Comparison of ENCODE assay signal across 16 mouse cellular contexts in genomic region chr13:30553051-30553587, GRCm38 (mm10). TPM values are rescaled to one million over a fixed set of nuclear protein-coding genes. Genes with fewer than 3 reads are reported as not detected.
DNase-seq lines count a peak whose midpoint lies in the region; ATAC-seq and TF ChIP-seq lines count a peak whose summit lies in the region.
"Had no signal": no experiment of that assay in that cellular context is flagged by ENCODE, and none has a peak within 500 bp of the region (broad histone marks: within the 10 kb centered on the region; RNA-seq: fewer than 3 reads in every experiment).

No protein-coding gene starts in this region.

- no peaks in the 10 kb centered on the region for H3K9me3 ChIP-seq in heart, postnatal 0 days (replicated peaks; ENCODE audit: control insufficient read depth, low read length)
- no peaks in the 10 kb centered on the region for H3K9me3 ChIP-seq in lung, postnatal 0 days (ENCODE audit: low read length)
- H3K9me3 ChIP-seq in midbrain, embryonic 13.5 days = no peaks in the 10 kb centered on the region
- H3K9me3 ChIP-seq: embryonic facial prominence, embryonic 15.5 days; lung, embryonic 15.5 days; midbrain, embryonic 15.5 days had no signal

- H3K4me2 ChIP-seq in heart, postnatal 0 days (ENCODE audit: low read depth, low read length) = no peak overlapping the region
- no peak overlapping the region for H3K4me2 ChIP-seq in lung, postnatal 0 days (replicated peaks; ENCODE audit: low read depth, low read length)
- no peak overlapping the region for H3K4me2 ChIP-seq in midbrain, embryonic 13.5 days (replicated peaks)
- H3K4me2 ChIP-seq: embryonic facial prominence, embryonic 15.5 days; hindbrain, embryonic 14.5 days; lung, embryonic 15.5 days; midbrain, embryonic 15.5 days had no signal

- no peak for ATAC-seq in heart, postnatal 0 days (ENCODE audit: insufficient read depth, low read depth)
- ATAC-seq in lung, postnatal 0 days = no peak
- ATAC-seq in midbrain, embryonic 13.5 days = no peak
- ATAC-seq: midbrain, embryonic 15.5 days had no signal

- no peak for TF ChIP-seq EP300 in heart, postnatal 0 days (IDR thresholded peaks at IDR 0.05; ENCODE audit: low read depth)
- TF ChIP-seq EP300 in lung, postnatal 0 days (IDR thresholded peaks at IDR 0.05) = no peak

- WGBS in heart, postnatal 0 days = 24% methylated on average over 5 of the region's 5 CpGs
- WGBS in lung, postnatal 0 days = 18% methylated on average over 5 of the region's 5 CpGs
- 47% methylated on average over 5 of the region's 5 CpGs for WGBS in midbrain, embryonic 13.5 days

- no peaks in the 10 kb centered on the region for H3K36me3 ChIP-seq in heart, postnatal 0 days (replicated peaks; ENCODE audit: control insufficient read depth, insufficient read depth, low read length)
- H3K36me3 ChIP-seq in lung, postnatal 0 days (ENCODE audit: insufficient read depth, low read length) = no peaks in the 10 kb centered on the region
- H3K36me3 ChIP-seq in midbrain, embryonic 13.5 days = no peaks in the 10 kb centered on the region
- H3K36me3 ChIP-seq: embryonic facial prominence, embryonic 15.5 days; lung, embryonic 15.5 days; midbrain, embryonic 15.5 days had no signal

- TF ChIP-seq CTCF in heart, postnatal 0 days (IDR thresholded peaks at IDR 0.05; ENCODE audit: low read depth) = peak; percentile 30; the same call in 1 of the 2 replicates
- peak; percentile 48; the same call in 1 of the 2 replicates for TF ChIP-seq CTCF in lung, postnatal 0 days (IDR thresholded peaks at IDR 0.05)

- H3K4me3 ChIP-seq in heart, postnatal 0 days (ENCODE audit: low read depth, low read length) = no peak overlapping the region
- no peak overlapping the region for H3K4me3 ChIP-seq in lung, postnatal 0 days (ENCODE audit: low read depth, low read length)
- no peak overlapping the region for H3K4me3 ChIP-seq in midbrain, embryonic 13.5 days (replicated peaks)
- H3K4me3 ChIP-seq: embryonic facial prominence, embryonic 15.5 days; lung, embryonic 15.5 days; midbrain, embryonic 15.5 days had no signal

- no peak overlapping the region for H3K9ac ChIP-seq in heart, postnatal 0 days (replicated peaks; ENCODE audit: low read depth, low read length)
- no peak overlapping the region for H3K9ac ChIP-seq in lung, postnatal 0 days (replicated peaks; ENCODE audit: low read depth)
- H3K9ac ChIP-seq in midbrain, embryonic 13.5 days (replicated peaks) = no peak overlapping the region
- H3K9ac ChIP-seq: embryonic facial prominence, embryonic 15.5 days; hindbrain, embryonic 14.5 days; lung, embryonic 15.5 days; midbrain, embryonic 15.5 days had no signal

- H3K27ac ChIP-seq in heart, postnatal 0 days (ENCODE audit: low read depth) = no peak overlapping the region
- no peak overlapping the region for H3K27ac ChIP-seq in lung, postnatal 0 days (ENCODE audit: low read length)
- H3K27ac ChIP-seq in midbrain, embryonic 13.5 days = no peak overlapping the region
- H3K27ac ChIP-seq: embryonic facial prominence, embryonic 15.5 days; hindbrain, embryonic 14.5 days; lung, embryonic 15.5 days; midbrain, embryonic 15.5 days had no signal

- no peaks in the 10 kb centered on the region for H3K4me1 ChIP-seq in heart, postnatal 0 days (ENCODE audit: control insufficient read depth, insufficient read depth)
- no peaks in the 10 kb centered on the region for H3K4me1 ChIP-seq in lung, postnatal 0 days (ENCODE audit: insufficient read depth, low read depth, low read length)
- no peaks in the 10 kb centered on the region for H3K4me1 ChIP-seq in midbrain, embryonic 13.5 days (replicated peaks)
- H3K4me1 ChIP-seq: embryonic facial prominence, embryonic 15.5 days; midbrain, embryonic 15.5 days had no signal

- H3K27me3 ChIP-seq in heart, postnatal 0 days (ENCODE audit: control insufficient read depth, insufficient read depth, low read length) = no peaks in the 10 kb centered on the region
- H3K27me3 ChIP-seq in lung, postnatal 0 days (replicated peaks; ENCODE audit: insufficient read depth, low read length) = no peaks in the 10 kb centered on the region
- H3K27me3 ChIP-seq in midbrain, embryonic 13.5 days = no peaks in the 10 kb centered on the region
- H3K27me3 ChIP-seq: embryonic facial prominence, embryonic 15.5 days; lung, embryonic 15.5 days; midbrain, embryonic 15.5 days had no signal

- intact Hi-C loops in heart, postnatal 36 days (cut with DNase I) = no loop called here

- DNase-seq in heart, postnatal 0 days (ENCODE audit: low spot score) = no peak
- DNase-seq in heart, postnatal 36 days = no peak
- DNase-seq in lung, postnatal 0 days (ENCODE audit: low spot score) = peak; percentile 37
- DNase-seq in lung, postnatal 4 days = no peak
- DNase-seq in adipocyte (ENCODE audit: low spot score) = peak; percentile 54
- peak; percentile 48 for DNase-seq in thymus, postnatal 25 days
- DNase-seq in layer of hippocampus, adult 18-20 months (ENCODE audit: low spot score in 2 of 2) = no peak
- DNase-seq: adrenal gland, adult 2 months; cerebellum, adult 11-12 months; left cerebral cortex, postnatal 4 days; right cerebral cortex, postnatal 25 days had no signal

RNA-seq across cellular contexts. Expression of gene Uqcrfs1, which starts 8.0 kb away (rescaled TPM):
- 1,049 and 1,070 TPM in 2 replicates for total RNA-seq in heart, postnatal 0 days (2014; rRNA removed; ENCODE audit: low replicate concordance)
- polyA plus RNA-seq in heart, postnatal 0 days (2015; fragmentation: Nextera tagmentation; extraction: Ambion mirVana) = 1,491 and 1,508 TPM in 2 replicates
- 1,000 to 10,000 TPM; 1,207 to 1,289 TPM for total RNA-seq in heart, postnatal 36 days (2021)
- polyA plus RNA-seq in lung, postnatal 0 days (2015; fragmentation: Nextera tagmentation; extraction: Ambion mirVana) = 169 and 179 TPM in 2 replicates
- total RNA-seq in layer of hippocampus, adult 18-20 months (2021) = 100 to 1,000 TPM; 152 to 156 TPM
- polyA plus RNA-seq in midbrain, embryonic 13.5 days (2015; fragmentation: Nextera tagmentation; extraction: Ambion mirVana) = 268 and 283 TPM in 2 replicates

Comparison
In these comparisons a context has a peak if more than half of its experiments do, and no peak if none do; other contexts are left out.
1. DNase-seq: peak in lung, postnatal 0 days (single experiment), adipocyte (single experiment) and thymus, postnatal 25 days (single experiment); none in heart, postnatal 0 days (single experiment), heart, postnatal 36 days (0 of 2), lung, postnatal 4 days (0 of 2) and layer of hippocampus, adult 18-20 months (0 of 2).